Mouse (Mus musculus) spleen, adult 12 weeks (tissue): ENCODE data around the gene Dop1a.
"Not testable (repeated sequence)": the region's sequence is repeated elsewhere in the genome, so short reads cannot be mapped to it uniquely, and the experiment has no call there.

Source experiments
- DNase-seq: peaks from one replicate; pipeline ENCODE4 v3.0.0; 2022; ENCODE audit warnings: low spot score

The Dop1a gene

GRCm38 (mm10) chr9:86579657-86580056, 112.7 kb downstream of the Dop1a start:
- DNase-seq, result no peak

GRCm38 (mm10) chr9:86583740-86584139, 116.8 kb downstream of the Dop1a start:
- peak; percentile 15 for DNase-seq

GRCm38 (mm10) chr9:86587019-86587795, 120.3 kb downstream of the Dop1a start:
- DNase-seq, result no peak

DNA sequence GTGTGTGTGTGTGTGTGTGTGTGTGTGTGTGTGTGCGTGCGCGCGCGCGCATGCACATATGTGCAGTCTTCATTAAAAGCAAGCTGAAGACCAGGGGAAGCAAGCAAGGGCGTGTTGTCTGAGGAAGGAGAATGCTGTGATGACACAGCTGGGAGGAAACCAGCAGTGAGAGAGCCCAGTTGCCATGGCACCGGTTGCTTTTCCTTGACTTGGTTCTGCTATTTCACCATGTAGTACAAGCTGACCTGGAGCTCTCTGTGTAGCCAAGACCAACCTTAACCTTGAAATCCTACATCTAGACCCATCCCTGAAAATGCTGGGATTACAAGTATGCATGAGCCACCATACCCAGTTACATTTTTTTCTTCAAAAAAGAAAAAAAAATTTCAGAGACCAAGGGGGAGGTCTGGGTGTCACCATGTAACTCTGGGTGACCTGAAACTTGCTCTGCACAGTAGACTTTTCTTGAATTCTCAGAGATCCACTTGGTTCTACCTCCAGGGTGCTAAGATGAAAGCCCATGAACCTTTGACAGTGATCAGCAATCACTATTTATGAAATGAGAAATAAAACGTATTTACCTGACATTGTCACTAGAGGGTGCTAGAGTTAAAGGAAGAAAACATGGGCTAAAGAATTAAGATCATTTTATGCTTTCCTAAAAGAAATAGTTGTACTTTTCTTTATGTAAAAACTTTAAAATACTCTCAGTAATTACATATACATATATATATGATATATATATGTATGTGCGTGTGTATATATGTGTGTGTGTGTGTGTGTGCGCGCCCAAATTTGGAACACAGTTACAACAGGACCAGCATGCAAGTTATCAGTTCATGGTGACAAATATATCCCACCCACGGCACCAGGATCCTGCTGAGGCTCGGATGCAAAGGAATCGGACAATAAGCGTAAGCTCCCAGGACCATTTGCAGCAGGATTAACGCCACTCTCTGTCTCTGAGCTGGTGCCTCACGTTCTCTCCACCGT, 126.0 kb downstream of the Dop1a start:
- no peak for DNase-seq

DNA sequence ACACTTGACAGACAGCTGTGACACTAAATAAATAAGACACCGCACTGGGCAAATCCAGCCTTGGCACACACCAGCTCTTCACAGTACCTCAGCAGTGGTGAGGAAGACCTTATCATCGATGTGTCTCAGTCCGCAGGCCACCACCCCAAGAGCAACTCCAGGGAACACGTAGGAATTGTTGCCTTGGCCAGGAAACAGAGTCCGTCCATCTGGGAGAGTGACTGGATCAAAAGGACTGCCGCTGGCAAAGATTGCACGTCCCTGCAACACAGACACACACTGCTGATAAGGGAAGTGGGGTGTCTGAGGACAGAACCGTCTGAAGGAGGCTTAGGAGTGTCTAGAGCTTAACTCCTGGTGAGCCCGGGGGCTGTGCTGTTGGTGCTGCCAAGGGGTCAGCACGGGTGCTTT, 127.4 kb downstream of the Dop1a start:
- not testable (repeated sequence) for DNase-seq

- DNase-seq, result not testable (repeated sequence)
Observed at GRCm38 (mm10) chr9:86596983-86597382, 130.0 kb downstream of the Dop1a start.

DNA sequence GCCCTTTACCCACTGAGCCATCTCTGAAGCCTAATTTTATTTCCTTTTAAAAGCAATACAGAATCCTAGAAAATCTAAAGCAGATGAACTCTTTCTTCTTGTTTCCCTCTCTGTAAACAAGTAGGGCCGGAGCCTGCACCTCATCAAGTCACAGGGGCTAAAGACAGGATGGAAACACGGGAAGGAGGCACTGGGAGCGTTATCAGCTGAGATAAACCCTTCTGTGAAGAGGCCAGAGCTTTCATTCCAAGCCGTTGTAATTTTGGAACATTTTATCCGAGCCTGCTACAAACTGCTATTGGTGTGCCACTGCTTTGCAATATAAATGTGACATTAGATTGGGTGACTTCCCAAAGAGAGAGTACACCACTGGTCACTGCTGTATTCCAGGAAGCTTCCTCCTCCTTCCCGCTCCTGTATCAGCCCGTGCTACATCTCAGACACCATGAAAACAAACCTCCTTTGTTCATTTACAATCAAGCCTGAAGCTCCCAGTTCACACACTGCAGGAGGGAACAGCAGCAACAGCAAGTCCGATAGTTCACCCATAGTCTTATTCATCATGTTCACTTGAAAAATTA, 132.9 kb downstream of the Dop1a start:
- DNase-seq, result no peak
